Mouse (Mus musculus) ES-E14 (cell line): ENCODE measurements at regions not wholly inside any gene's neighbourhood (a gene's known extent, or its start where the extent isn't known, plus 50 kb on each side); places are given as distances from the start of the nearest gene placed in this dataset.

Source experiments
- CHD2 ChIP-seq: IDR thresholded peaks from 2 replicates; pipeline ENCODE4 v1.6.1; 2014; ENCODE audit warnings: mild to moderate bottlenecking, low read depth, low read length, inconsistent platforms
- HCFC1 ChIP-seq: IDR thresholded peaks from 2 replicates; pipeline ENCODE4 v1.6.1; 2012; ENCODE audit warnings: low read length, inconsistent platforms, borderline replicate concordance; ENCODE audit not compliant: insufficient read depth
- MAFK ChIP-seq: IDR thresholded peaks from 2 replicates; pipeline ENCODE4 v1.6.1; 2014; ENCODE audit warnings: mild to moderate bottlenecking, low read depth, low read length, inconsistent platforms; ENCODE audit not compliant: insufficient read depth
- ZC3H11A ChIP-seq: IDR thresholded peaks from 2 replicates; pipeline ENCODE4 v1.6.1; 2012; ENCODE audit warnings: low read depth, mild to moderate bottlenecking, inconsistent platforms, low read length, borderline replicate concordance
- ZNF384 ChIP-seq: IDR thresholded peaks from 2 replicates; pipeline ENCODE4 v1.6.1; 2012; ENCODE audit warnings: low read depth, low read length, inconsistent platforms

DNA sequence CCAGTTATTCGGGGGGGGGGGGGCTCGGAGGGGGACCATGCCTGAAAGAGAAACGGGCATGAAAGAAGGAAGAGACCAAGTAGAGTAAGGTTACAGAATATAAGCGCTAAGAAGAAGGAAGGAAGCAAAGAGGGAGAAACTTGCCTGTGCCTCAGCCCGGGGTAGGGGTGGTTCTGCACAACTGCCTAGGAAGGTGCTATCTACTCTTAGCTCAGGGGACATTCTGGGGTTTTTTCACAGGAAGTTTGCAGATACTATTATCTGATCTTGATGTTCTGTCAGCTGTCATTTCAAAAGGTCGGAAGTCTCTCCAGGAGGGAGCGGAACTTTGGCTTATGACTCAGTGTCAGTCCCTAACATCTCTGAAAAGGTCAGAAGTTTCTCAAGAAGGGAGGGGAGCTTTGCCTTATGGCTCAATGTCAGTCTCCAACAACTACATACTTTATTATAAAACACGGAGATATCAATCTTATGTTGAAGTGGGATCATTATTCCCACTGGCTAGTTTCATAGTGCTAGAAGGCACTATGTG lies 1652.0 kb downstream of the Kcnt2 start:
- TF ChIP-seq CHD2, result no peak
- TF ChIP-seq ZNF384, result no peak
- no peak for TF ChIP-seq HCFC1
- TF ChIP-seq ZC3H11A, result no peak
- TF ChIP-seq MAFK, result no peak
